Mouse (Mus musculus) naive thymus-derived CD4-positive, alpha-beta T cell, adult 5 months (primary cell): Measurements from ENCODE around the gene Mrpl4. TPM values are rescaled to one million over a fixed set of nuclear protein-coding genes. Genes with fewer than 3 reads are reported as not detected.

ENCODE experiments used
- polyA plus RNA-seq: library from polyadenylated mRNA; unstranded; fragments of 100-300 nt; shearing (Covaris generic); gene quantifications from one replicate; pipeline ENCODE4 v1.2.1, GENCODE M21; 2017

The Mrpl4 gene
- polyA plus RNA-seq: 96.9 TPM

GRCm38 (mm10) chr9:21002627-21003551 is at the start of gene Mrpl4:
Gene Mrpl4 (plus strand): TSS chr9:21002738.

GRCm38 (mm10) chr9:20959430-20959938 is 43.1 kb upstream of the Mrpl4 start, which contains the start of gene Dnmt1:
Gene Dnmt1 (minus strand): TSS chr9:20959888.

GRCm38 (mm10) chr9:20976216-20976960 is 26.1 kb upstream of the Mrpl4 start, which contains the start of gene S1pr2:
Gene S1pr2 (minus strand): TSS chr9:20976781.

GRCm38 (mm10) chr9:21015571-21016130 is 13.1 kb downstream of the Mrpl4 start, which contains the start of gene Icam1:
Gene Icam1 (plus strand): TSS chr9:21015985.

GRCm38 (mm10) chr9:21029291-21030054 is 26.9 kb downstream of the Mrpl4 start, which contains the start of gene Icam4:
Gene Icam4 (plus strand): TSS chr9:21029373.

GRCm38 (mm10) chr9:21031896-21032351 is 29.4 kb downstream of the Mrpl4 start, which contains the start of gene Icam5:
Gene Icam5 (plus strand): TSS chr9:21032073.

Other genes starting within 250 kb of the Mrpl4 start
- not detected for gene Col5a3, start 187.7 kb upstream of the Mrpl4 start, polyA plus RNA-seq
- gene Rdh8, start 184.2 kb upstream of the Mrpl4 start, polyA plus RNA-seq: not detected
- 25.8 TPM for gene A230050P20Rik, start 134.1 kb upstream of the Mrpl4 start, polyA plus RNA-seq
- 5.3 TPM for gene Angptl6, start 123.0 kb upstream of the Mrpl4 start, polyA plus RNA-seq
- 106 TPM for gene Ppan, start 114.6 kb upstream of the Mrpl4 start, polyA plus RNA-seq
- 303 TPM for gene Eif3g, start 104.1 kb upstream of the Mrpl4 start, polyA plus RNA-seq
- gene Dnmt1, start 42.9 kb upstream of the Mrpl4 start, polyA plus RNA-seq: 75.5 TPM
- 2.3 TPM for gene S1pr2, start 26.0 kb upstream of the Mrpl4 start, polyA plus RNA-seq
- gene Icam1, start 13.2 kb downstream of the Mrpl4 start, polyA plus RNA-seq: 31.7 TPM
- 0.56 TPM for gene Icam4, start 26.6 kb downstream of the Mrpl4 start, polyA plus RNA-seq
- gene Icam5, start 29.3 kb downstream of the Mrpl4 start, polyA plus RNA-seq: not detected
- gene Zglp1, start 64.4 kb downstream of the Mrpl4 start, polyA plus RNA-seq: not detected
- gene Gm49373, start 70.4 kb downstream of the Mrpl4 start, polyA plus RNA-seq: 0.44 TPM
- gene Fdx1l, start 70.9 kb downstream of the Mrpl4 start, polyA plus RNA-seq: 35.4 TPM
- 2.2 TPM for gene Gm38431, start 89.3 kb downstream of the Mrpl4 start, polyA plus RNA-seq
- gene Raver1, start 89.3 kb downstream of the Mrpl4 start, polyA plus RNA-seq: 64.1 TPM
- gene Tyk2, start 128.5 kb downstream of the Mrpl4 start, polyA plus RNA-seq: 47.8 TPM
- gene Cdc37, start 147.2 kb downstream of the Mrpl4 start, polyA plus RNA-seq: 278 TPM
- gene Pde4a, start 163.0 kb downstream of the Mrpl4 start, polyA plus RNA-seq: 0.35 TPM
- gene Keap1, start 236.6 kb downstream of the Mrpl4 start, polyA plus RNA-seq: 31.0 TPM
- not detected for gene S1pr5, start 245.7 kb downstream of the Mrpl4 start, polyA plus RNA-seq